Mouse (Mus musculus) adrenal gland, adult 2 months (tissue): ENCODE measurements at regions not wholly inside any gene's neighbourhood (a gene's known extent, or its start where the extent isn't known, plus 50 kb on each side); places are given as distances from the start of the nearest gene placed in this dataset.
A peak's percentile ranks its signal among the peaks of the same experiment; 100 is the strongest.

Experiments
- DNase-seq: peaks from one replicate; pipeline ENCODE4 v3.0.0; 2021

DNA sequence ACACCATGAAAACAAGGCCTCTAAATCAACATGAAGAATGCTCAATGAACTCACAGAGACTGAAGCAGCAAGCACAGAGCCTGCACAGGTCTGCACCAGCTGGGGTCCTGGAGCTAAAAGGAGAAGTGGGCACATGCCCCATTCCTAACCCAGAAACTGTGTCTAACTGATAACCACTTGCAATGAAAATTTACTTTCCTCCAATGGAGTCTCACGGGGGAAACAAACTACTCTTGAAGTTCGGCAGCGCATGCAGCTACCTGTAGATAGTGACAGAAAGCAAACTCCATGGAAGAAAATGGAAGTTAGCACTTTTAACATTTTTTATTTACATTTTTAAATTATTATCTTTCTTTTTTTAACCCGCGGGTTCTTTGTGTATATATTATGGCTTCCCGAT, 76.8 kb upstream of the Akap6 start:
- no peak for DNase-seq

DNA sequence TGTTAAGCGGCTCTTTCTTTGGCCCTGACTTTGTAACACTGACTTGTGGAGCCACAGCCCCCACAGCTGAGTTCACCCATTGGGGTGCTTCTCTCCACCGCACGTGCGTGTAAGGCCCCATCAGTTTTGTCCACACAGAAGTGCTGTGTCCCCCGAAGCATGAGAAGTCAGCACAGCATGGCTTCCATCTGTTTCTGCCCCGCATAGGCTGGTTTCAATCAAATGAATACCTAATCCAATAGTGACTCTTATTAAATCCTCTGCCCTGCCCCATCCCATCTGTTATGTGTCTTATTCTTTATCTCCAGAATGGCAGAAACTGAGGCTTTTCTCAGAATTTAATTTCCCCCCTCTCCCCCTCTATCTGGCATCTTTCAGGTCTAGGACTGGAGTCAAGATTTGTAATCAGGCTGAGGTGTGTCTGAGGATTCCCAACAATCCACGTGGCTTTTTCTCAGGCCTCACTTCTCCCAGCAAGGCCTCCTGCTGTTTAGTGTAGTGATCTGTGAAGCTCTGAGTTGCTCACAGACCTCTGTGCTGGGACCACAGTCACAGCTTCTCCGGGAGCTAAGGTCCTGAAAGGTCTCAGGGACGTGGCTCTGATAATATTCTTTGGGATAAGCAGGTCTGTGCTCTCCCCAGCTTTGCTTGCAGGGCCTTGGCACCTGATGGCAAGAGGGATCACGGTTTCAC, 75.6 kb upstream of the Akap6 start:
- no peak for DNase-seq

DNA sequence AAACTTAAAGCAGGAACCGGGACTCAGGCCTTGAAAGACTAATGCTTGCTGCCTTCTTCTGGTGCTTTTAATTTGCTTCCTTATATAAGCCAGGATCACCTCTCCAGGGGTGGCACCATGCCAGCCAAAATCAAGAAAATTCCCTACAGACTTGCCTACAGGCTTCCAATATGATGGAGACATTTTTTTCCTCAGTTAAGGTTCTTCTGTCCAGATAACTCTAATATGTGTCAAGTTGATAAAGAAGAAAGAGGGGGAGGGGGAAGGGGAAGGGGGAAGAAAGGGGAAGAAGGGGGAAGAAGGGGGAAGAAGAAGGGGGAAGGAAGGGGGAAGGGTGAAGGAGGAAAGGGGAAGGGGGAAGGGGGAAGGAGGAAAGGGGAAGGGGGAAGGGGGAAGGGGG, 74.3 kb upstream of the Akap6 start:
- DNase-seq = no peak

GRCm38 (mm10) chr12:52628771-52629170, 70.4 kb upstream of the Akap6 start:
- peak; percentile 70 for DNase-seq

DNA sequence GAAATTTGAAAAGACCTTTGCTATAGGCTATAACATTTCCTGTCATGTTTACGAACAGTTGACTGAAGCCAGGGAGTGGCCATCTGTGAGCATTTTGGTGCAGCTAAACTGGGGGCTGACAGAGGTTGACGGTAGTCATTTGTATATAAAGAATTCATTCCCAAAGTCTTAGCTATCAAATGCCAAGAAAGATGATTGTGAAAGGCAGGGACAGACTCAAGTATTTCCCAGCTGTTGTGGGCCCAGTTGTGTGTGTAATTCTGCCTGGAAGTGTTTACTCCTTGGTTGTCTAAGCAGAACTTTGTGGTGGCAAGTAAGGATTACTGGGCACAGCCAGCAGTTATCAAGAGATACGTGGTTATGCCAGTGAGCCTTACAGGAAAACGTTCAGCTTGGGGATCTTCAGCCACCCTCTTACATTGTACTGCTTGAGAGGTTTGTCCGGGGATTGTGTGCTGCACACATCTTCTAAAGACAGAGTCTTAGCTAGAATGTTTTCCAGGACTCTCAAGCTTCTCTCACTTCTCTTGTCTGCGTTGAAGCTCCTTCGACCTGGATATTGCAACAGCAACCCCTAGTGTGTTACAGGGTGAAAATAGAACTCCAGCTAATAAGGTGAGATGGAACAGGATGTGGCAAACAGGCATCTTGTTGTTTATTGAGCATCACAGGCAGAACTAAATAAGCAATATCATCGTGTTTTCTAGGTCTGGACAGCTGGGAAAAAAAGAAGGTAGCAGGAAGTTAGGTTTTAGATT, 63.9 kb upstream of the Akap6 start:
- no peak for DNase-seq

DNA sequence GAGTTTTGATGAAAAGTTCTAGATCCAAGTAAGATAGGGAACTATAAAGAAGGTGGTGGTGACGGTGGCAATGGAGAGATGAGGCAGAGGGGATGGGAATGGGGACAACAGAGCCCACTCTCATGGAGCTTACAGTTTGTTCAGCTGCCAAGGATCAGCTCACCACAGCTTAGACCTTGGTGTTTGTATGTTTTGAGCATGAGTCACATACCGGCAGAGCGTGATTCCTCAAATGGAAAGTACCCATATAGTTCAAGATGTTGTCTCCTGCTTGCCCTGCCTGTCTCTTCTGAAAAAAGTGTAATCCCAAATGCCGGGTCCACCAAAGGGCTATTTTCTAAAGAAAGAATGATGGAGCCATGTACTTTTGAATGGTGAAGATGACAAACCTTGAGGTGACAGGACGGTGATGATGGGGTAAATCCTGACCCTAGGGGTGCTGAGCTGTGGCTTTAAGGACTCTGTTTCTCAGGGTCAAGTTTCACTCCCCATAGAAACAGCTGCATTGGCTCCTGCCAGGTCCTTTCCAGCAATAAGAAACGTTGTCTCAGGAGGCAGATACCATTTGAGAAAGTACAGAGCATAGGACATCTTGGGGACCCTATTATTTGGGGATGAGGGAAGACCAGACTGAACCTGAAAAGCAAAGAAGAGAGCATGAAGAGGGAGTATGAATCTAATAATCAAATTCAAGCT, 62.8 kb upstream of the Akap6 start:
- DNase-seq = peak; percentile 57

DNA sequence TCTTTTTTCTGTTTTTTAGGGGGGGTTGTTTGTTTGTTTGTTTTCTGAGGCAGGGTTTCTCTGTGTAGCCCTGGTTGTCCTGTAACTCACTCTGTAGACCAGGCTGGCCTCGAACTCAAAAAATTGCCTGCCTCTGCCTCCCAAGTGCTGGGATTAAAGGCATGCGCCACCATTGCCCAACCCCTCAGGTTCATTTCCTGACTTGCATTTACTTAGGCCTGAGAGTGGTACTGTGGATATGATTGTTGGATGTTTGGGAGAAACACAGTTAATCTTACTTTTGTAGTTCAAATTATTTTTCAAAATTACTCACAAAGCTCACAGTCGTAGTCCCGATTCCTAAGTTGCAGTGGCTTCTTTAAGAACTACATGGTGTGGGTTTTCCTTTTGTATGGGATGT, 62.3 kb upstream of the Akap6 start:
- DNase-seq = no peak

GRCm38 (mm10) chr12:52637506-52638249, 61.5 kb upstream of the Akap6 start:
- DNase-seq = peak; percentile 53

GRCm38 (mm10) chr12:52638461-52638860, 60.7 kb upstream of the Akap6 start:
- no peak for DNase-seq

DNA sequence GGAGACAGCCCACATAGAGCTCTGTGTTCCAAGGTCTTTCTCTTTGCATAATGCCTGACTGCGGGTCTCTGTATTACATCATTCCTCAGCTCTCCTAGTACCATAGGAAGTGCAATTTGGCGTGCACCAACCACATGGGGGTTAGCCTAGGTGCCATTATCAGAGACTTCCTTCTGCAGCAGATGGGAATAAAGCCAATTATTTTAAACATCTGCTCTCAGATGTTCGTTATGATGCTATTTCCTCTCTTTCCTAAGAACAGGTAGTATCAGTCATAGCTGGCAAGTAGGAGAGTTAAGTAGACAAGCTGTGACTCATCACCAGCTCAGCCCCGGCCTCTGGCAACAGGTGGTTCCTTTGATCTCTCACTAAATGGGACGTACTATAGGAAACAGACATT, 55.1 kb upstream of the Akap6 start:
- DNase-seq = no peak
